Mouse (Mus musculus): Measurements from ENCODE around the gene Utrn.

- no peak for TF ChIP-seq POLR2A (IDR thresholded peaks at IDR 0.05; ENCODE audit: insufficient read depth, low read length)
- no peak for TF ChIP-seq CTCF (IDR thresholded peaks at IDR 0.05; ENCODE audit: low read depth, low read length)
Observed at GRCm38 (mm10) chr10:12700576-12700975, 168.6 kb downstream of the Utrn start.

Measured in ES-Bruce4 (cell line).